Mouse (Mus musculus) left cerebral cortex, adult 11 months (tissue): ENCODE results near the gene Mettl21a.
A peak's percentile ranks its signal among the peaks of the same experiment; 100 is the strongest.
"Not testable (repeated sequence)": the region's sequence is repeated elsewhere in the genome, so short reads cannot be mapped to it uniquely, and the experiment has no call there.

ENCODE experiments used
- DNase-seq: peaks from one replicate; pipeline ENCODE4 v3.0.0; 2022; ENCODE audit warnings: low spot score

Mettl21a gene

DNA sequence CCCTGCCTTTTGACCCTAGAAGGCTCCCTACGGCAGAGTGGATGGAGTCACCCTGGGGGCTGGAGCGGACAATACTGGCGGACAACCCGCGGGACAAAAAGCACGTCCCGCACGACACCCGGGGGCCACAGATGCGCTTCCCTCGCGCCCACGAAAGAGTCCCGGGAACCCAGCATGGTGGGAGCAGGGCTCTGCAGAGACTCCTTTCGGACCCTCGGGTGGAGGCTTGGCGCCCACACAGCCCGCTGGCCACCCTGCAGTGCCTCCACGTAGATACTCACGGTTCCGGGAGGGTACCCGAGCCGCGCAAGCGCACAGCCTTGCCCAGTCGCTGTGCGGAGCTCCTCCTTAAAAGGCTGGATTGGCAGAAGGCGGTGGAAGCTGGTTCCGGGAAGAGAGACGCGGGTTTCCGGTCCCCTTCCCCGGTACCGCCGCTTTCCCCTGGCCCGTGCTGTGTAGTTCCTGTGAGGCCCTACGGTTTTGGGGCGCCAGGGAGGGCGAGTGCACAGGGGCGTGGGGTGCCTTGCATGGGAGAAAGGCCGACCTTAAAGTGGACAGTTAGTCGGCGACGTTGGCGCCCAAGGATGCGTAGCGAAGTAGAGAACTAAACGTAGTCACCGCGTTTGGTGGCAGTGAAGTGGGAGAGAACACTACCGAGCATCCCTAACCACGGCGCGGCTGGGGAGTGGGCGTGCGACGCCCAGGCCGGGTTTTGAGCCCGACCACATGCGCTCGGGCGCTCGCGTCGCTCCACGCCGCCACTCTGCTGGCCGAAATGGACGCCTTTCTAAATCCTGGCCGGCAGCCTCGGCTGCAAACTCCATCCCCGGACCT is at the start of gene Mettl21a:
Gene Mettl21a (minus strand): TSS at position 362 of the 834 bp plus-strand sequence.
- DNase-seq, result peak; percentile 89

- no peak for DNase-seq
Observed at GRCm38 (mm10) chr1:64658876-64659275, 41.8 kb upstream of the Mettl21a start.

DNA sequence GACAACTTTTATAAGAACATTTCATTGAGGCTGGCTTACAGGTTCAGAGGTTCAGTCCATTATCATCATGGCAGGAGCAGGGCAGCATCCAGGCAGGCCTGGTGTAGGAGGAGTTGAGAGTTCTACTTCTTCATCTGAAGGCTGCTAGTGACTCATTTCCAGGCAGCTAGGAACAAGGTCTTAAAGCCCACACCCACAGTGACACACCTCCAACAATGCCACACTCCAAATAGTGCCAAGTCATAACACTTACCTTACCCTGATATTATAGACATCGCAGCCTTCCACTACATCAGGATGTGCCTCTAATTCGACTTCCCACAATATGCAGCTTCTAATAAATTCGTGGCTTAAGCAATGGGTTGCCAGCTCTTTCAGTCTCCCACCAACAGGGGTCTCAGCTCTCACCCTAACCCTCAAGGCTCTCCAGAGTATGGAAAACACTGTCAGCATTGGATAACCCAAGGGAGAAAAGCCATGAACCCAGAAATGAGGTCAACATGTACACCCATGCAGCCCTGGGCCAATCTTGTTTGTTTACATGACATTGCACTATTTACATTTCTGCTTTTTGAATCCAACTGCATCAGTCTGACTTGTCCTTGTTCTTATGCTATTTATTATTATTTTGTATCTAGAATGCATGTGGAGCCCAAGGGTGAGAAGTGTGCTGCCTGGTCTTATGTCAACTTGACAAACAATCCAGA is 39.5 kb upstream of the Mettl21a start:
- DNase-seq, result no peak

- DNase-seq, result no peak
Observed at GRCm38 (mm10) chr1:64655415-64655814, 38.4 kb upstream of the Mettl21a start.

GRCm38 (mm10) chr1:64653701-64654100 is 36.7 kb upstream of the Mettl21a start:
- no peak for DNase-seq

DNA sequence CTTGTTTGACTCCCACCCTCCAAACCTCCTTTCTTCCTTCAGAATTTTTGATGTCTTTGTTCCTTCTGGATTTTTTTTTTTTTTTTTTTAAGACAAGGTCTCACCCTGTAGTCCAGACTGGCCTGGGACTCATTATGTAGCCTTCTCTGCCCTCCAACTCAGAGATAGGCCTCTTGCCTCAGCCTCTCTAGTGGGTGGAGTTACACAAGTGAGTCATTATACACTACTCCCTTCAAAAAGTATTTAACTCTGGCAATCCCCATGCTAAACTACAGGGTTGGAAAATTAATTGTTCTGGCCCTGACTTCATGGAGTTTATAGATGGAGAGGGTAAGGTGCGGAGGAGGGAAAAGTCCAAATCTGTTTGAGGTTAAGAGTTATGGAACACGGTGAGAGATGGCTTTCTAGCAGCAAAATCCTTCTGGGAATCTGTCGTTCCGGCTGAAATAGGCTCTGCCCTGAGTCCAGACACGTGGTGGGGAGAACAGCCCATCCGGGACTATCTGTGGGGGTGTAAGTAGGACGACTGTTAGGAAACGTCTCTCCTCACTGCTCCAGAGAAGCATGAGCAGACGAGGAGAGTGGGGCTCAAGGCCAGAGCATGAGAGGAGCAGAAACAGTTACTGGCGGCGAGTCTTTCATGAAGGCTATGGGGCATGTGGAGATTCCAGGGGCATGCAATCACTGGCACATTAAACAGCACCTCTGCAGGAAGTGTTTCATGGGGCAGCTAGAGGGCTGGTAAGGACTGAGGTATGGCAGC is 32.5 kb upstream of the Mettl21a start:
- DNase-seq, result no peak

GRCm38 (mm10) chr1:64644513-64644912 is 27.5 kb upstream of the Mettl21a start:
- DNase-seq, result no peak

GRCm38 (mm10) chr1:64642541-64642940 is 25.5 kb upstream of the Mettl21a start:
- not testable (repeated sequence) for DNase-seq

DNA sequence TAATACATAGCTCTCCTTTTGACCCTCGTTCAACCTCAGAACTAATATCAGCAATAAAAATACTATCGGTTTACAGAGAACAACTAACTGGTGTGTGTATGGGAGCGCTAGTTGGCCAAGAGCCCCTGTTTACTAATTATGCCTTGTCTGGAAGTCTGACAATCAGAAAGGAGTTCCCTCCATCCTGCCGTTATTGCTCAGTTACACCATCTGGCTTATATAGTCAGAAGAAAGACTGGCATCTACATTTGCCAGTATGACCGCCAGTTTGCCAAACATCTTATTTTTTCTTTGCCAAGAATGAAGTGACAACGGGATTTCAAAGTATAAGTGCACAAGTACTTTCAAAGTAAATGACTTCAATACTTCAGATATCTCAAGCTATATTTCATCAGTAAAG is 24.0 kb upstream of the Mettl21a start:
- no peak for DNase-seq

GRCm38 (mm10) chr1:64639279-64639678 is 22.2 kb upstream of the Mettl21a start:
- no peak for DNase-seq

DNA sequence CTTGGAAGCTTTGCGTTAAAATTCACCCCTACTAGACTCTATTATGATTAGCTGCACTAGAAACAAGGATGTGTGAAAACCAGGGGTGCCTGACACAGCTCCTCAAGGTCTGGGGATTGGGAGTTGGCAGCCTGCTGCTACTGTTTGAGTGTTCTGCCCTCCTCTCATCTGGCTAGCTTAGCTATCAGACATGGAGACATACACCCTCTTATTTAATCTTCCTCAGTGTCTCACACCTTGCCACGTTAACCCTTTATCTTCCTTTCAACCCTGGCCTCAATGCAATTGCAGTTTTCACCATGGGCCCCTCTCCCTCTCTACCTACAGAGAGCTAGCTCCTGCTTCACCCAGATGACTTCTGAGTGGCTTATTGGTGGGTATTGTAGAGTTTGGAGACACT is 18.6 kb upstream of the Mettl21a start:
- DNase-seq, result no peak

DNA sequence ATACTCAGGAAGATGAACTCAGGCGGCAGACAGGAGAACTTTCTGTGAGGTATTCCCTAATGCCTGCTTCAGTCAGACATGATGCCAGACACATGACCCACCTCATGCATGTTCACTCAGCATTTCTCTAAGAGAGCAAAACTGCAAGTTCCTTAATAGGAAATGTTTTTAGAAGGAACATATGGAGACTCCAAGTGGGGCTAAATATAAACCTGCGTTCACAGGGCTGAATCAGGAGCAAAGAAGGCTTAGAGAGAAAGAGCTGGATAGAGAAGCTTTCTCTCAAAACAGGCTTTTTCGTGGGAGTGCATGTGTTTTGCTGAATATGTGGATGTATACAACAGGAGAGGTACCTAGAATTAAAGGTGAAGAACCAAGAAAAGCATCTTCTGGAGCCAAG is 16.2 kb upstream of the Mettl21a start:
- no peak for DNase-seq

- DNase-seq, result no peak
Observed at GRCm38 (mm10) chr1:64631526-64631925, 14.5 kb upstream of the Mettl21a start.

- no peak for DNase-seq
Observed at GRCm38 (mm10) chr1:64625214-64625613, 8.2 kb upstream of the Mettl21a start.

- no peak for DNase-seq
Observed at GRCm38 (mm10) chr1:64623558-64624435, 6.8 kb upstream of the Mettl21a start.

DNA sequence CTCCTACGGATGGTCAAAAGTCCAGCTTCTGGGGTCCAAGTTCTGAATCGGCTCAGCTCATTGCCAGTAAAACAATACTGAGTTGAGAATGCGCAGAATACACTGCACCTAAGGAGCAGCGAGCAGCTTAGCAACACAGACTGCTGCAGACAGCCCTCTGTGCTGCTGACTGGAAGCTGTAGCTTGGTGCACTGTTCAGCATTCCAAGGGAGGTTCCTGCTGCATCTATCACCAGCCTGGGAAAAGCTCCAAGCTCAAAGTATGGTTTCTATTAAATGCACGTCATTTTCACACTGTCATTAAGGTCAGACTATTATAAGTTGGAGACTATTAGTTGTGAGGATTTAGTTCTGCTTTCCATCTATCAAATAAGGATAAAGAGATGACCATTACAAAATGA is 4.1 kb upstream of the Mettl21a start:
- DNase-seq, result no peak

GRCm38 (mm10) chr1:64618226-64618625 is 1.2 kb upstream of the Mettl21a start:
- DNase-seq, result no peak

GRCm38 (mm10) chr1:64617715-64617984 is 608 bp upstream of the Mettl21a start:
- DNase-seq, result peak; percentile 84

- no peak for DNase-seq
Observed at GRCm38 (mm10) chr1:64616531-64616880, 536 bp downstream of the Mettl21a start.

GRCm38 (mm10) chr1:64616076-64616475 is 966 bp downstream of the Mettl21a start:
- DNase-seq, result no peak

GRCm38 (mm10) chr1:64615531-64615991 is 1.5 kb downstream of the Mettl21a start:
- no peak for DNase-seq

DNA sequence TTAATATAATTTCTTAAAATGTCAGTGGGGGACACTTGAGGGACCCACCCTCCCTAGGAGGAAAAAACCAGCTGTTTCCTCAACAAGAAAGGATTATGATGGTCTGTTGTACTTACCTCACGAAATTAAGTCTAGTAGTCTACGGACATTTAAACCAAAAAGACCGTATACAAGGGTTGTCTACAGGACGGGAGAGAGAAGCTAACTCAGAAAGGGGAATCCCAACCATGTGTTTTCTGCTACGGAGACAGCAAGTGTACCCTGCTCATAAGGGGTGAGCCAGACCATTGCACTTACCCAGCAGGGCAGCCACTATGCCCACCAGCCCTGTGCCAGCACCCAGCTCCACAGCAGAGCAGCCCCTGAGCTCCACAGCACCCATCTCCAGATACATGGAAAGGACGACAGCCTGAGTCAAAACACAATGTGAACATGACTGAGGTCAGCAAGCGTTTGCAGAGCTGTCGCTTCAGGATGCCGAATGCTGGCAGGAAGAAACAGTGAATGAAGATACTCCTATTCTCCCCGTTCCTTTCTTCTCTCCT is 2.2 kb downstream of the Mettl21a start:
- no peak for DNase-seq
